Mouse (Mus musculus) brain, embryonic 14.5 days (tissue): Measurements from ENCODE around the gene Hist1h3g.

Experiments
- CTCF ChIP-seq: fragments of 200-500 bp; IDR thresholded peaks from 2 replicates; pipeline ENCODE4 v1.5.1; 2012; ENCODE audit warnings: inconsistent platforms, mild to moderate bottlenecking, moderate library complexity, borderline replicate concordance; ENCODE audit not compliant: insufficient read depth, insufficient read length; ENCODE audit errors: extremely low read depth
- POLR2A ChIP-seq: fragments of 200-500 bp; IDR thresholded peaks from 2 replicates; pipeline ENCODE4 v1.6.1; 2012; ENCODE audit warnings: mild to moderate bottlenecking, inconsistent platforms, borderline replicate concordance; ENCODE audit not compliant: poor library complexity, insufficient read depth, insufficient read length, severe bottlenecking; ENCODE audit errors: extremely low read depth

GRCm38 (mm10) chr13:23513517-23513916 lies 21.7 kb upstream of the Hist1h3g start:
- TF ChIP-seq POLR2A: no peak
- no peak for TF ChIP-seq CTCF
